Mouse (Mus musculus) testis, postnatal 14 days (tissue): Measurements from ENCODE around the gene Heatr6.

Experiments used
- DNase-seq: peaks from one replicate; pipeline ENCODE4 v3.0.0; 2021; ENCODE audit warnings: low spot score

Heatr6 gene

GRCm38 (mm10) chr11:83753581-83754181, at the start of gene Heatr6:
TSS of gene Heatr6 (plus strand) at chr11:83753696.
- DNase-seq: peak; percentile 91

DNA sequence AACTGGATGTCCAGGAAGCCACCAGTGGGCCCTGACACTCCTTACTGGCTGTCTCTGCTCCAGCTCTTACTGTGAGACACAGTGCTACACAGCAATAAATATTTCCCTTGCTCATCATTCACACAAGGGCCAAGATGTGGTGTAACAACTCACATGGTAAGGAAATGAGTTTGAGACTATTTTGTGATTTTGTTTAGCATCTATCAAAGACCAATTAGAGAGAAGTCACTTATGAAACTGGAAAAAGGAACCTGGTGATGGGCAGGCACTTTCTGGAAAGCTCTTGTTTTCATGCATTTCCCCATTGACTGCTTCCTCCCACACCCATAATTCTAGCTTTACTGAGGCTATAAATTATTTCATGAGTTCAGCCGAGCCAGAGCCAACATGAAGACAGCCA, 49.8 kb upstream of the Heatr6 start, which contains the start of gene Wfdc17:
Gene Wfdc17, plus strand, starts transcription at position 287 of the 400 bp plus-strand sequence.
- no peak for DNase-seq

DNA sequence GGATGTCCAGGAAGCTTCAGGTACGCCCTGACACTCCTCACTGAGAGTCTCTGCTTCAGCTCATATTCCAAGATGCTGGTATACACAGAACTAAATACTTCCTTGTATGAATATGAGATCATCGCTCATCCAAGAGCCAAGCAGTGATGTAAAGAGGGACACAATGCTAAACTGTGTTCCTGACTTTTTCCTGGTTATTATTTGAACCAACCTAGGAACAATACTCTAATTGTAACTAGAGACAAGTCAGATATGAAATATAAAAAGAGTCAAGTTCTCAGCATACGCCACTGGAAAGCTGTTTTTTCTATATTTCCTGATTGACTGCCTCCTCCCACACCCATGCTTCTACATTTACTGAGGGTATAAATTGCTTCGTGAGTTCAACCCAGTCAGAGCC, 44.8 kb upstream of the Heatr6 start, which contains the start of gene Wfdc18:
Gene Wfdc18, plus strand, starts transcription at position 301 of the 400 bp plus-strand sequence.
- no peak for DNase-seq

GRCm38 (mm10) chr11:83709683-83710082, 43.8 kb upstream of the Heatr6 start:
- DNase-seq: no peak

DNA sequence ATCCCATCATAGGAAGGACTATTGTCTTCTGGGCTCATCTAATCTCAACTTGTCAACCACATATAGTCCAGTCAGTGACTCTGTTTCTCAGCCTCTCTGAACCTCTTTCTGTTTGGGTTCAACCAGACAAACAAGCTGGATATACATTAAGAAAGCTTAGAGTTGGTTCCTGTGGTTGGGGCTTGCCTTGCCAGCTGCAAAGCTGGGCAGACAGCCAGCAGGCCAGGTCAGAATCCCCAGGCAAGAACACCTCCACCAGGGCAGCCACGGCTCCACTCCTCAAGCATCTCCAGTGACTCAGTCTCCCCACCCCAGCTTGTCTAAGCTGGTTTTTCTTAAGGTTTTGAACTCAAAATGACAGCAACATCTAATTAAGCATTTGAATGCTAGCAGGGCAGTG, 40.8 kb upstream of the Heatr6 start:
- DNase-seq: no peak

GRCm38 (mm10) chr11:83713925-83714324, 39.6 kb upstream of the Heatr6 start:
- no peak for DNase-seq

DNA sequence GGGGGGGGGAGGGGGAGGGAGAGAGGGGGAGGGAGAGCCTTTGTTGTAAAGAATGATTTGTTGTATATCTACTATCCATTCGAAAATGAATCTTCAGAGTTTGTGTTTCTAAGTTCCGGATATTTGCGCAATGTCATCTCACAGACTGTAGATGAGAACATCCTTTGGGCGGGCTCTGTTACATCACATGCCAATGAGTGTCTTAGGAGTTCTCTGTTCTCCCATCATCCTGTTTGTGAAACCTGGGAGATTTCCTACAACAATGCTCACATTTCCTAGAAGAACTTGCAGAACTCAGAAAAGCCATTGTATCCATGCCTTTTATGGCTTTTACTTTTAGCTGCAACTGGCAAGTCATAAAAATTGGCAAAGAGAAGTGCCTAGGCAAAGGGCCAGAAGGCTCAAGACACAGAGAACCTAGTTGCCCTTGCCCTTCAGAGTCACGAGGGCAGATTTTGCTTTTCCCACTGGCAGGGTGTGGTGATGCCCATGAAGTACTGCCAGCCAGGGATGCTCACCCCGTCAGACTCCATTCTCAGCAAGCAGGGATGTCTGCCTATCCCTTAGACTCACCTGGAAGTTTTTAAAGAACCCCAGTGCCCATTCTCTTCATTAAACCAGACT, 36.3 kb upstream of the Heatr6 start:
- DNase-seq: no peak

DNA sequence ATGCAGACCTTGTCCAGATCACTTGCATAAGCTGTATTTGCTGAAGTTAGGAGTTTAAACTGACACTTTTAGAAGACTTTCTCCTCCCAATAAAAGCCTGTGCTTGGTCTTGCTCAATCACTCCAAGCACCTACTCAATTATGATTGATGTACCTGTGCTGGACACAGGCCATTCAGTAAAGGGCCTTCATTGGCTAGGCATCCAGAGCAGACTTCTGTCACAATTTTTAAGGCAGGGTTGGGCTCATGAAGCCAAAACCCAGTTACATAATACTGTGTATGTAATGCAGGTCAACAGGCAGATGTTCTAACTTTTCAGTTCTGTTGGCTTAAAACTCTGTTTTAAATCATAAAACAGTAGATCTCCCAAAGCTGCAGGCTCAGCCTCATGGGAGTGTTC, 32.7 kb upstream of the Heatr6 start:
- no peak for DNase-seq

- no peak for DNase-seq
Observed at GRCm38 (mm10) chr11:83728757-83729432, 24.6 kb upstream of the Heatr6 start.

DNA sequence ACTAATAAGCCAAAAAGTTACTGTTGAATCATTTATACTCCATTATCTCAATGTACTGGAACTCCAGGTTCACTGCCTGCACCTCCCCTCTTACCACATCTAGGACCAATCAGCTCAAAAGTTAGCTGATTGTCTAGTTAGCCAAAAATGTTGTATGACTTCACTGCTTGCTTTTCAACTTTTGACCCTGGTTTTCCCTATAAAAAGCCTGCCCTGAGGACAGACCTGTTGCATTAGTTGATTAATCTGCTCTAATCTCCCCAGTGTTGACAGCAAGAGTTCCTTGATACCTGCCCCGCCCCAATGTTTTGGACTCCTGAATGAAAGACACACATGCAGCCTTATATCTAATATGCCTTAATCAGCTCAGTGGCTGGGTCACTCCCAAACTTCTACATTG, 22.4 kb upstream of the Heatr6 start:
- DNase-seq: peak; percentile 17

- no peak for DNase-seq
Observed at GRCm38 (mm10) chr11:83733071-83733640, 20.3 kb upstream of the Heatr6 start.

- DNase-seq: no peak
Observed at GRCm38 (mm10) chr11:83734215-83734614, 19.3 kb upstream of the Heatr6 start.

GRCm38 (mm10) chr11:83735881-83736280, 17.6 kb upstream of the Heatr6 start:
- no peak for DNase-seq

DNA sequence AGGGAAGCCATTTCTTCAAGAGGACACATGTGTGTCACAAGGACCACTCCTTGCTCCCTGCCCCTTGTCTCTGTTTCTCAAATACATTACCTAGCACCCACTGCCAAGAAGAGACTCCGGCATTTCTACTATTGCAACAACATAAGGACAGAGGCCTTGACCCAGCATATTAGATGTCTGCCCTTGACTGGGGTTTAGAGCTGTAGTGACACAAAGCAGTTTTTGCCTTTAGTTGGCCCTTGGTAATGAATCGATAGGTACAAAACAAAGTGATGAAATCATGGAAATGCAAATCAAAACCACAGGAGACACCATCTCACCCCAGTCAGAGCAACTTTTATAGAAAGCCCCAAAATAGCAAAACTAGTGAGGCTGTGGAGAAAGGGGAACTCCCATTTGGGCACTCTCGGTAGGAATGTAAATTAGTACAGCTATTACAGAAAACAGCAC, 16.4 kb upstream of the Heatr6 start:
- no peak for DNase-seq

- DNase-seq: peak; percentile 26
Observed at GRCm38 (mm10) chr11:83739241-83739640, 14.3 kb upstream of the Heatr6 start.

- DNase-seq: no peak
Observed at GRCm38 (mm10) chr11:83740443-83740991, 13.0 kb upstream of the Heatr6 start.

DNA sequence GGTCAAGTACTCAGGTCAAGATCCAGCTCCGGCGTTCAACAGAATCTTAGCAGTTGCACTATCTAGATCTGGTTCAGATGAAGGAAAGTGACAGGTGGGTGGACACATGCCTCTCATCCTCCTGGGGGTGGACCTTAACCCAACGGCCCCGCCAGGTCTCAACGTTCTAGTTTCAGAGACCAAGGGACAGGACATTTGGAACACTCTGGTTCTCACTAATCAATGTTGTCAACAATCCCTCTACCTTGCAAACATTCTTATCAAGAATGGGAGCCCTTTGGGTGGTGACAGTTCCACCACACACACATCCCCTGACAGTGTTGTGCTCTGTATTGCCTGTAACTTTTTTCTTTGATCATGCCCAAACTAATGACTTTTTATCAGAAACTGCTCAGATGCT, 11.7 kb upstream of the Heatr6 start:
- DNase-seq: no peak

DNA sequence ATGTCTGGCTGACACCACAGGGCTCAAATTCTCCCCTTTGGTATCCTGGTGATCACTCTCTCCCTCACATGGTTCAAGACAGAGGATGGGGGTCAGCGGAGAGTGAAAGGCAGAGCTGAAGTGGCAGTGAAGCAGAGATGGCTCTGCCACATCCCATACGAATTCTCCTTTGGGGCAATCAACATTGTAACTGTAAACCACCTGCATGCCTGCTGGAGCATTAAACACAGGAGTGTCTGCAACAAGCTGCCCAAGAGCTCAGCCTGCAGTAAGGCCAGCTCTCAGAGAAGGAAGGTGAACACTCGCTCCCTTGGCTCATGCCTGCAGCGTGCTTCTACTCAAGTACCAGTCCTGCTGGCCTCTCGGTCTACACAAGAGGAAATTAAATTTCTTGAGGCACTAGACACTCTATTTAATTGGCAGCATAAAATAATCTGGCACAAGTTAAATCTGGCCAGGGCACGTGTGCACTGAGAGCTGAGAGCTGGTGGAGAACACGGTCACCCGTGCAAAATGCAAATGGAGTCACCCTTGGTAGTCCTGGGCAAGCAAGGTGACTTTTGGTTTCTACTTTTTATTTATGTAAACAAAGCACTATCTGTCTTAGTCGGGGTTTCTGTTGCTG, 10.7 kb upstream of the Heatr6 start:
- DNase-seq: no peak

DNA sequence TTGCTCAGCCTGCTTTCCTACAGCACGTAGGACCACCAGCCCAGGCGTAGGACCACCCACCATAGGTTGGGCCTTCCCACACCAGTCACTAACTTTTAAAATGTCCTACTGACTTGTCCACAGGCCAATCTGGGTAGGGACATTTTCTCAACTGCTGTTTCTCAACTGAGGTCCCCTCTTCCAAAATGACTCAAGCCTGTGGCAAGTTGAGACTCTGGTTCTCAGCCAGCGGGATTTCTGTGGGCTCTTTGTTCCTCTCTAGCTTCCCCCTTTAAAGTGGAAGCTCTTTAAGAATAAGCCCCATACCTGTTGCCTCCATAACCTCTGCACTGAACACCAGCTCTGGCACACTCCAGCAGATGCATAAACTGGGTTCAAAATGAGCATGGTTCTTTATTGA, 10.0 kb upstream of the Heatr6 start:
- DNase-seq: no peak

DNA sequence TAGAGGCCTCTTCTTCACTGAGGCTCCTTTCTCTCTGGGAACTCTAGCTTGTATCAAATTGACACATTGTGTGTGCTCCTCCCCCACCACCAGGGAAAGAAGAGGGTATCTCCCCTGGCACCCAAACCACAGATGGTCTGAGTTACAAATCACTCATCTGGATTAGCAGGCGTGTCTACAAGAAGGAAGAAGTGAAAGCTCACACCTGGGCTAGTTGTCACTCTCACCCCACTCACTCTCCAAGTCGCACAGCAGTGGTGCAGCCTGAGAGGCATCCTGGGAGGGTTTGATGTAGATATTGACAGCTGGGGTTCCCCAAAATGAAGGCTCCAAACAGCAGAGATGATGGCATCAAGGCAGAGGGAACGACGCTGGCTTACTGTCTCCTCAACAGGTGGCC, 7.3 kb upstream of the Heatr6 start:
- no peak for DNase-seq

DNA sequence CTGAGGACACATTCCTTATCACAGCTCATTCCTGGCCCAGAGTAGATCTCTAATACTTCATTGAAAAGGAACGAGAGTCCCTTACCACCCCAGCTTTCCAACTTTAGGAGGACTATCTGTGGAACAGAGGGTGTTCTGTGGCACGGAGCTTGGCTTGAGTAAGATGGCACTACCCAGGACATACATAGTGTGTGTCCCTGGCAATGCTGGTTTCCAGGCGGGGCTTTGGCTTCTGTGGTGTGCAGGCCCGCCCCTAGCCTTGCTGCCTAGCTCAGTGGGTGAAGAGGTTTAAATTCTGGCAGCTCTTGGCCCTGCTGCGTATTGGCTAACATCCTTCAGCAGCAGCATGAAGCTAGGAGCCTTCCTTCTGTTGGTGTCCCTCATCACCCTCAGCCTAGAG, 6.8 kb upstream of the Heatr6 start, which contains the start of gene Wfdc21:
Gene Wfdc21, plus strand, starts transcription at position 260 of the 400 bp plus-strand sequence.
- no peak for DNase-seq
